Mouse (Mus musculus) gastrocnemius, adult 2 months (tissue): Measurements from ENCODE around the gene Gm36210. TPM values are rescaled to one million over a fixed set of nuclear protein-coding genes. Genes with fewer than 3 reads are reported as not detected.
"Not testable (repeated sequence)": the region's sequence is repeated elsewhere in the genome, so short reads cannot be mapped to it uniquely, and the experiment has no call there.

Experiments
- DNase-seq: peaks from one replicate; pipeline ENCODE4 v3.0.0; 2022
- H3K27ac ChIP-seq: fragments of 200-600 bp; 2 replicates; pipeline ENCODE4 v1.8.1; 2022; ENCODE audit warnings: mild to moderate bottlenecking
- H3K4me3 ChIP-seq: fragments of 200-600 bp; 2 replicates; pipeline ENCODE4 v1.8.1; 2022; ENCODE audit warnings: mild to moderate bottlenecking, moderate library complexity
- CTCF ChIP-seq: fragments of 200-600 bp; IDR thresholded peaks from 2 replicates; pipeline ENCODE4 v1.8.1; 2022; ENCODE audit warnings: antibody characterized with exemption, mild to moderate bottlenecking, moderate library complexity
- intact Hi-C: fragments of 180-260 bp; cut with DNase I; formaldehyde crosslinking; loops from one replicate; pipeline ENCODE4 v1.15.1; 2025
- total RNA-seq, 2 experiments: library from RNA; stranded (reverse); gene quantifications; 2 replicates each; pipeline ENCODE4 v1.2.3; 2021

Gm36210 gene
- total RNA-seq, 2 experiments from 2014 or later = 0.17 to 0.38 TPM

- Histone ChIP-seq H3K4me3 (peak overlapping the region; percentile 94), H3K27ac (peak overlapping the region; percentile 88)
- TF ChIP-seq CTCF = no peak
- DNase-seq = peak; percentile 97
- intact Hi-C loops = loop anchor here (2.0 to 5.0 kb wide), 3 partner anchors 73 to 179 kb away; partner anchors contain the start of genes Fiz1, Hspbp1 and Zfp524
These were observed 40.5 kb downstream of the Gm36210 start for GRCm38 (mm10) chr7:4865579-4866493.

- peak; percentile 69 for TF ChIP-seq CTCF
- intact Hi-C loops = loop anchor here (2.0 to 5.0 kb wide), 3 partner anchors 74 to 178 kb away; partner anchors contain the start of genes Fiz1, Hspbp1 and Zfp524
- Histone ChIP-seq H3K4me3 (peak overlapping the region; percentile 94), H3K27ac (peak overlapping the region; percentile 88)
- peak; percentile 59 for DNase-seq
These were observed 41.2 kb downstream of the Gm36210 start for GRCm38 (mm10) chr7:4865090-4865489.

GRCm38 (mm10) chr7:4864130-4864845 lies 42.0 kb downstream of the Gm36210 start:
- no peak for TF ChIP-seq CTCF
- no peak for DNase-seq
- Histone ChIP-seq H3K4me3 (no peak overlapping the region), H3K27ac (peak overlapping the region; percentile 53; the same call in 1 of the 2 replicates)
- intact Hi-C loops = loop anchor here (2.0 kb wide), 1 partner anchor 75 kb away; no protein-coding TSS in a partner anchor

DNA sequence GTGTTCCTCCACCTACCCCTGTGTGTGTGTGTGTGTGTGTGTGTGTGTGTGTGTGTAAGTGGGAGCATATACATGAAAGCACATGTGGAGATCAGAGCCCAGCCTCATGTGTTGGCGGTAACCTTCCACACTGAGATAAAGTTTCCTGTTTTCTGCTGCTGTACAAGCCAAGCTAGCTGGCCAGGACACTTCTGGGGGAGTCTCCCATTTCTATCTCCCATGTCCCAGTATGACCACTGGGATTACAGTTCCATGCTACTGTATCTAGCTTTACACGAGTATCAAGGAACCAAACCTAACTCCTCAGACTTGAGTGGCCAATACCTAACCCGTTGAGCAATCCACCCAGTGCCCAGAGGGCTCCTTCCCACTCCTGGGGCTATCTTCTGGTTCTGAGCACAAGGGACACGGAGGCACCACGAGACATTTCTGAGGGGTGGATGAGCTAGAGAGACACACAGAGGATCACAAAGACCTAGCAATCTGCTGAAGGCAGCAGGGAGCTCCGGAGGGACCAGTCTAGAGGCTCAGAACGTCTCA lies 42.7 kb downstream of the Gm36210 start:
- intact Hi-C loops = loop anchor here (2.0 kb wide), 1 partner anchor 75 kb away; no protein-coding TSS in a partner anchor
- no peak for DNase-seq
- TF ChIP-seq CTCF = no peak
- Histone ChIP-seq H3K4me3 (no peak overlapping the region), H3K27ac (peak overlapping the region; percentile 53)

GRCm38 (mm10) chr7:4863041-4863440 lies 43.3 kb downstream of the Gm36210 start:
- H3K27ac ChIP-seq = peak overlapping the region; percentile 53
- intact Hi-C loops = no loop called here
- peak; percentile 75 for DNase-seq
- no peak for TF ChIP-seq CTCF
- no peak overlapping the region for H3K4me3 ChIP-seq

- intact Hi-C loops, DNase-seq, H3K27ac ChIP-seq, H3K4me3 ChIP-seq: not testable (repeated sequence)
These were observed 45.4 kb downstream of the Gm36210 start for GRCm38 (mm10) chr7:4860926-4861325.

GRCm38 (mm10) chr7:4859418-4859978 lies 46.8 kb downstream of the Gm36210 start:
- TF ChIP-seq CTCF = no peak
- intact Hi-C loops = no loop called here
- no peak overlapping the region for H3K27ac ChIP-seq
- no peak for DNase-seq
- H3K4me3 ChIP-seq = no peak overlapping the region

GRCm38 (mm10) chr7:4857321-4857720 lies 49.0 kb downstream of the Gm36210 start:
- Histone ChIP-seq H3K27ac (no peak overlapping the region), H3K4me3 (no peak overlapping the region)
- no peak for DNase-seq
- TF ChIP-seq CTCF = no peak
- intact Hi-C loops = no loop called here

DNA sequence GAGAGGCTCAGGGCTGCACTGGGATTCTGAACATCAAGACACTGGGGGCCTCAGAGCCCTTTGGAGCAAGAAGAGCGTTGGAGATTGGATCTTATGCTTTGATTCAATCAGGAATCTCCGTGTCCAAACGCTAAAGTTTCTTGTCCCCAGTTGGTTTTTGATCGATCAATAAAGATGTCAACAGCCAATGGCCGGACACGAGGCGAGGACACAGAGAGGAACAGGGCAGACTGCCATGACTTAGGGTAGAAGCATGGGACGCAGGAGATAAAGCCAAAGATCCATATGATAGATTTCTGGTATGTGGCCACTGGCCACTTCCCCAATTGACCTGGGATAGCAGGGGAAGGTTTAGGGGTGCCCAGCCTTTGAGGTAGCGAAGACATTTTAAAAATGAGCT lies 49.8 kb downstream of the Gm36210 start:
- H3K4me3 ChIP-seq = no peak overlapping the region
- no peak for DNase-seq
- TF ChIP-seq CTCF = no peak
- intact Hi-C loops = no loop called here
- H3K27ac ChIP-seq = no peak overlapping the region

GRCm38 (mm10) chr7:4853613-4854012 lies 52.7 kb downstream of the Gm36210 start:
- intact Hi-C loops = no loop called here

DNA sequence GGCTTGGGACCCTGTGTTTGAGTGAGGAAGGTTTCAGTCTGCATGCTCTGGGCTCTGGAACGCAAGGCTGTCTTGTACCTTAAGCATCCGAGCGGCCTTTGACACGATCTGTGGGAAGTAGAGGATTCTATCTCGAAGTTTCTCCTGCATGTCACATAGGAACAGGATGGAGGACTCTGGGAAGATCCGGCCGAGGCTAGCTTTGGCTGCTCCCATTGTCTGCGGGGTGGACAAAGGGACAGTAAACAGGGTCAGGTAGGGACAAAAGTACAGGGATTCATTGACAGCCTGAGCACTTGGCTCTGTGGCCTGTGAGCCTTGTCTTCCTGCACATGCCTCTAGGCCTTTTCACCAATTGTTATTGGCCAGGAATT lies 55.0 kb downstream of the Gm36210 start:
- no peak for TF ChIP-seq CTCF
- intact Hi-C loops = no loop called here
- Histone ChIP-seq H3K27ac (no peak overlapping the region), H3K4me3 (no peak overlapping the region)
- DNase-seq = no peak

More at GRCm38 (mm10) chr7:4853613-4854012, 52.7 kb downstream of the Gm36210 start:
- TF ChIP-seq CTCF = no peak
- DNase-seq = no peak
- H3K27ac ChIP-seq = no peak overlapping the region
- no peak overlapping the region for H3K4me3 ChIP-seq

- no peak for TF ChIP-seq CTCF
- H3K4me3 ChIP-seq = no peak overlapping the region
- no peak for DNase-seq
- intact Hi-C loops = no loop called here
- no peak overlapping the region for H3K27ac ChIP-seq
These were observed 55.5 kb downstream of the Gm36210 start for GRCm38 (mm10) chr7:4850621-4851314.
